ENCODE assay signal across 9 mouse cellular contexts in genomic region chr10:69845749-69846148, GRCm38 (mm10).
DNase-seq lines count a peak whose midpoint lies in the region; ATAC-seq and TF ChIP-seq lines count a peak whose summit lies in the region.
"Had no signal": no experiment of that assay in that cellular context is flagged by ENCODE, and none has a peak within 500 bp of the region (broad histone marks: within the 10 kb centered on the region; RNA-seq: fewer than 3 reads in every experiment).

No protein-coding gene starts in this region.

- 38% methylated on average over 4 of the region's 4 CpGs for WGBS in hindbrain, embryonic 12.5 days
- WGBS in liver, adult 2 months = 46% methylated on average over 4 of the region's 4 CpGs
- WGBS in neural tube, embryonic 12.5 days = 45% methylated on average over 4 of the region's 4 CpGs

- no peaks in the 10 kb centered on the region for H3K79me2 ChIP-seq in liver, adult 2 months (ENCODE audit: control insufficient read depth, insufficient read depth, low read length)

- H3K27me3 ChIP-seq in hindbrain, embryonic 12.5 days = no peaks in the 10 kb centered on the region
- H3K27me3 ChIP-seq in liver, adult 2 months (ENCODE audit: control insufficient read depth, insufficient read depth, low read length) = no peaks in the 10 kb centered on the region
- no peaks in the 10 kb centered on the region for H3K27me3 ChIP-seq in neural tube, embryonic 12.5 days (replicated peaks)
- H3K27me3 ChIP-seq: embryonic facial prominence, embryonic 15.5 days had no signal

- H3K36me3 ChIP-seq in hindbrain, embryonic 12.5 days = 0 out of 2 replicates have a peak, but pooled peaks cover 8% of the 10 kb centered on the region
- H3K36me3 ChIP-seq in liver, adult 2 months (ENCODE audit: control insufficient read depth, insufficient read depth, low read length) = no peaks in the 10 kb centered on the region
- 0 out of 2 replicates have a peak, but pooled peaks cover 4% of the 10 kb centered on the region for H3K36me3 ChIP-seq in neural tube, embryonic 12.5 days
- H3K36me3 ChIP-seq: embryonic facial prominence, embryonic 15.5 days had no signal

- H3K27ac ChIP-seq in bone marrow macrophage, adult 2 months (ENCODE audit: insufficient read depth, low read depth, low read length) = no peak overlapping the region
- no peak overlapping the region for H3K27ac ChIP-seq in embryonic fibroblast, embryonic 13.5 days (ENCODE audit: insufficient read depth, low read length)
- H3K27ac ChIP-seq in hindbrain, embryonic 12.5 days = no peak overlapping the region
- H3K27ac ChIP-seq in liver, adult 2 months (replicated peaks; ENCODE audit: insufficient read depth, low read depth, low read length) = no peak overlapping the region
- no peak overlapping the region for H3K27ac ChIP-seq in neural tube, embryonic 12.5 days
- H3K27ac ChIP-seq: embryonic facial prominence, embryonic 15.5 days had no signal

- H3K4me3 ChIP-seq in bone marrow macrophage, adult 2 months (ENCODE audit: insufficient read depth, low read length) = no peak overlapping the region
- H3K4me3 ChIP-seq in embryonic fibroblast, embryonic 13.5 days (ENCODE audit: insufficient read depth, low read length) = no peak overlapping the region
- H3K4me3 ChIP-seq in hindbrain, embryonic 12.5 days = no peak overlapping the region
- no peak overlapping the region for H3K4me3 ChIP-seq in liver, adult 2 months (ENCODE audit: insufficient read depth, low read depth, low read length)
- no peak overlapping the region for H3K4me3 ChIP-seq in neural tube, embryonic 12.5 days
- H3K4me3 ChIP-seq: embryonic facial prominence, embryonic 15.5 days had no signal

- H3K4me2 ChIP-seq in hindbrain, embryonic 12.5 days (replicated peaks) = no peak overlapping the region
- H3K4me2 ChIP-seq in neural tube, embryonic 12.5 days (replicated peaks) = no peak overlapping the region
- H3K4me2 ChIP-seq: embryonic facial prominence, embryonic 15.5 days had no signal

- 0 out of 2 replicates have a peak, but pooled peaks have one; percentile 12 for TF ChIP-seq CTCF in bone marrow macrophage, adult 2 months (IDR thresholded peaks at IDR 0.05; ENCODE audit: low read depth, low read length)
- TF ChIP-seq CTCF in embryonic fibroblast, embryonic 13.5 days (IDR thresholded peaks at IDR 0.05; ENCODE audit: borderline replicate concordance, insufficient read depth, low read length) = peak; percentile 63; the same call in 1 of the 2 replicates
- TF ChIP-seq CTCF in liver, adult 2 months (IDR thresholded peaks at IDR 0.05; ENCODE audit: low read depth, low read length) = peak; percentile 70

- no peaks in the 10 kb centered on the region for H3K4me1 ChIP-seq in bone marrow macrophage, adult 2 months (ENCODE audit: control insufficient read depth, insufficient read depth, low read length)
- 0 out of 2 replicates have a peak, but pooled peaks cover 4% of the 10 kb centered on the region for H3K4me1 ChIP-seq in embryonic fibroblast, embryonic 13.5 days (ENCODE audit: control insufficient read depth, insufficient read depth, low read length)
- no peaks in the 10 kb centered on the region for H3K4me1 ChIP-seq in hindbrain, embryonic 12.5 days
- H3K4me1 ChIP-seq in liver, adult 2 months (ENCODE audit: control insufficient read depth, insufficient read depth, low read length) = no peaks in the 10 kb centered on the region
- no peaks in the 10 kb centered on the region for H3K4me1 ChIP-seq in neural tube, embryonic 12.5 days
- H3K4me1 ChIP-seq: embryonic facial prominence, embryonic 15.5 days had no signal

- no peak overlapping the region for H3K9ac ChIP-seq in hindbrain, embryonic 12.5 days
- H3K9ac ChIP-seq in liver, adult 2 months (ENCODE audit: low read depth, low read length) = no peak overlapping the region
- no peak overlapping the region for H3K9ac ChIP-seq in neural tube, embryonic 12.5 days
- H3K9ac ChIP-seq: embryonic facial prominence, embryonic 15.5 days had no signal

- no peak for TF ChIP-seq POLR2A in bone marrow macrophage, adult 2 months (IDR thresholded peaks at IDR 0.05; ENCODE audit: borderline replicate concordance, low read depth, low read length)
- no peak for TF ChIP-seq POLR2A in embryonic fibroblast, embryonic 13.5 days (IDR thresholded peaks at IDR 0.05; ENCODE audit: low read depth, low read length)
- no peak for TF ChIP-seq POLR2A in liver, adult 2 months (IDR thresholded peaks at IDR 0.05; ENCODE audit: extremely low read depth, insufficient read depth, low read length)

- H3K9me3 ChIP-seq in hindbrain, embryonic 12.5 days (replicated peaks) = no peaks in the 10 kb centered on the region
- no peaks in the 10 kb centered on the region for H3K9me3 ChIP-seq in neural tube, embryonic 12.5 days
- H3K9me3 ChIP-seq: embryonic facial prominence, embryonic 15.5 days had no signal

- peak; percentile 70 for ATAC-seq in hindbrain, embryonic 12.5 days (ENCODE audit: low FRiP score)
- ATAC-seq in neural tube, embryonic 12.5 days (ENCODE audit: low FRiP score, low read depth) = peak; percentile 61; the same call in 1 of the 2 replicates

- DNase-seq in ovary, adult 18-20 months (ENCODE audit: low spot score) = peak; percentile 7
- no peak for DNase-seq in ovary, postnatal 10 days (ENCODE audit: low spot score)
- DNase-seq in liver, adult 2 months (ENCODE audit: extremely low read depth, low read depth, low spot score) = peak; percentile 58
- DNase-seq in spleen, postnatal 10 days (ENCODE audit: low spot score in 2 of 2) = no peak

Comparison
In these comparisons a context has a peak if more than half of its experiments do, and no peak if none do; other contexts are left out.
1. DNase-seq: peak in ovary, adult 18-20 months (single experiment) and liver, adult 2 months (single experiment); none in ovary, postnatal 10 days (single experiment) and spleen, postnatal 10 days (0 of 2).
2. CTCF ChIP-seq: peak in every context shown above with its lines; median percentile 70 in liver, adult 2 months; 63 in embryonic fibroblast, embryonic 13.5 days; 12 in bone marrow macrophage, adult 2 months.